In genomic region chr7:84680092-84680491, GRCm38 (mm10) we compare ENCODE assay signal across 9 mouse cellular contexts. TPM values are rescaled to one million over a fixed set of nuclear protein-coding genes. Genes with fewer than 3 reads are reported as not detected.
A peak's percentile ranks its signal among the peaks of the same experiment; 100 is the strongest.
DNase-seq lines count a peak whose midpoint lies in the region; ATAC-seq and TF ChIP-seq lines count a peak whose summit lies in the region.
"Had no signal": no experiment of that assay in that cellular context is flagged by ENCODE, and none has a peak within 500 bp of the region (broad histone marks: within the 10 kb centered on the region; RNA-seq: fewer than 3 reads in every experiment).

No protein-coding gene starts in this region.

- H3K9ac ChIP-seq in liver, embryonic 14.5 days (replicated peaks): peak overlapping the region; percentile 41

- no peaks in the 10 kb centered on the region for H3K36me3 ChIP-seq in thymus, adult 2 months (ENCODE audit: control insufficient read depth, insufficient read depth, low read length)
- H3K36me3 ChIP-seq in liver, embryonic 14.5 days (replicated peaks; ENCODE audit: control insufficient read depth, insufficient read depth, low read depth): no peaks in the 10 kb centered on the region

- TF ChIP-seq EP300 in liver, embryonic 14.5 days (IDR thresholded peaks at IDR 0.05; ENCODE audit: low read depth): no peak

- peak overlapping the region; percentile 51; the same call in 1 of the 2 replicates for H3K27ac ChIP-seq in thymus, adult 2 months (ENCODE audit: control insufficient read depth, insufficient read depth, low read length)
- peak overlapping the region; percentile 50 for H3K27ac ChIP-seq in liver, embryonic 14.5 days

- no peak for TF ChIP-seq CTCF in thymus, adult 2 months (IDR thresholded peaks at IDR 0.05; ENCODE audit: borderline replicate concordance, control insufficient read depth, extremely low read depth, insufficient read depth, low read length, poor library complexity)
- no peak for TF ChIP-seq CTCF in liver, embryonic 14.5 days (IDR thresholded peaks at IDR 0.05; ENCODE audit: low read depth)

- TF ChIP-seq POLR2A in thymus, adult 2 months (IDR thresholded peaks at IDR 0.05; ENCODE audit: control insufficient read depth, extremely low read depth, insufficient read depth, low read length, poor library complexity): no peak

- no peak overlapping the region for H3K4me3 ChIP-seq in thymus, adult 2 months (ENCODE audit: control insufficient read depth, insufficient read depth, low read length)
- peak overlapping the region in 1 of 2 experiments; percentile 55; a peak in 2 of 4 replicates for H3K4me3 ChIP-seq in liver, embryonic 14.5 days (ENCODE audit: insufficient read depth in 1 of 2, low read depth in 2 of 2, low read length in 2 of 2)

- peaks cover 2% of the 10 kb centered on the region for H3K4me1 ChIP-seq in thymus, adult 2 months (replicated peaks; ENCODE audit: control insufficient read depth, insufficient read depth, low read length)
- peaks cover 25 to 28% of the 10 kb centered on the region in 2 experiments for H3K4me1 ChIP-seq in liver, embryonic 14.5 days (replicated peaks; ENCODE audit: control insufficient read depth in 2 of 2, insufficient read depth in 2 of 2, low read length in 1 of 2)

- H3K4me2 ChIP-seq in liver, embryonic 14.5 days (ENCODE audit: low read depth): peak overlapping the region; percentile 67

- ATAC-seq in CD4-positive, CD25-positive, alpha-beta regulatory T cell, adult 4 months: no peak
- ATAC-seq in liver, embryonic 14.5 days (ENCODE audit: insufficient read depth): no peak

- WGBS in thymus, adult 2 months: 73% methylated on average over 2 of the region's 2 CpGs
- WGBS in liver, embryonic 14.5 days (ENCODE audit: insufficient replicate concordance): 65% methylated on average over 2 of the region's 2 CpGs

- no peaks in the 10 kb centered on the region for H3K27me3 ChIP-seq in thymus, adult 2 months (ENCODE audit: control insufficient read depth, insufficient read depth, low read length)
- no peaks in the 10 kb centered on the region for H3K27me3 ChIP-seq in liver, embryonic 14.5 days (ENCODE audit: control insufficient read depth, insufficient read depth, low read length)

- H3K9me3 ChIP-seq in liver, embryonic 14.5 days (ENCODE audit: control insufficient read depth, low read length): no peaks in the 10 kb centered on the region

- peak; percentile 11 for DNase-seq in CD4-positive, CD25-positive, alpha-beta regulatory T cell, adult 2 months (ENCODE audit: low read depth, low spot score)
- DNase-seq in thymus, adult 2 months: no peak
- DNase-seq in thymus, postnatal 14 days: no peak
- DNase-seq in liver, embryonic 14.5 days (ENCODE audit: low read depth in 3 of 3, low spot score in 3 of 3): no peak
- DNase-seq in spleen, adult 18-20 months: no peak
- no peak for DNase-seq in thymus, adult 18-20 months
- DNase-seq in retina, postnatal 1 day: no peak
- DNase-seq: left cerebral cortex, postnatal 4 days had no signal

RNA-seq across cellular contexts. Expression of gene Zfand6, which starts 9.7 kb away (rescaled TPM):
- polyA plus RNA-seq in CD4-positive, CD25-positive, alpha-beta regulatory T cell, adult 4 months (2017; shearing (Covaris generic)): 100 to 1,000 TPM; 110 to 144 TPM
- 74.5 and 96.2 TPM in 2 replicates for polyA plus RNA-seq in thymus, adult 2 months (2012; rRNA removed)
- 46.6 and 75.5 TPM in 2 replicates for polyA plus RNA-seq in liver, embryonic 14.5 days (2012; rRNA removed)
- 125 and 137 TPM in 2 replicates for polyA plus RNA-seq in liver, embryonic 14.5 days (2014; fragmentation: Nextera tagmentation; extraction: Ambion mirVana)
